ENCODE assay signal across 15 mouse cellular contexts in genomic region chr13:112346659-112347142, GRCm38 (mm10). TPM values are rescaled to one million over a fixed set of nuclear protein-coding genes. Genes with fewer than 3 reads are reported as not detected.
DNase-seq lines count a peak whose midpoint lies in the region; ATAC-seq and TF ChIP-seq lines count a peak whose summit lies in the region.
"Had no signal": no experiment of that assay in that cellular context is flagged by ENCODE, and none has a peak within 500 bp of the region (broad histone marks: within the 10 kb centered on the region; RNA-seq: fewer than 3 reads in every experiment).

No protein-coding gene starts in this region.

- H3K4me2 ChIP-seq in forebrain, embryonic 15.5 days (replicated peaks) = no peak overlapping the region
- no peak overlapping the region for H3K4me2 ChIP-seq in lung, embryonic 16.5 days (ENCODE audit: low read depth, low read length)
- no peak overlapping the region for H3K4me2 ChIP-seq in stomach, embryonic 15.5 days
- H3K4me2 ChIP-seq: forebrain, embryonic 12.5 days; heart, embryonic 11.5 days; hindbrain, embryonic 15.5 days; midbrain, embryonic 12.5 days had no signal

- intact Hi-C loops in left cerebral cortex, postnatal 25 days (cut with DNase I) = no loop called here

- no peaks in the 10 kb centered on the region for H3K36me3 ChIP-seq in forebrain, embryonic 10.5 days (replicated peaks)
- no peaks in the 10 kb centered on the region for H3K36me3 ChIP-seq in forebrain, embryonic 15.5 days
- no peaks in the 10 kb centered on the region for H3K36me3 ChIP-seq in lung, embryonic 16.5 days (ENCODE audit: control insufficient read depth, insufficient read depth, low read length)
- H3K36me3 ChIP-seq in stomach, embryonic 15.5 days = no peaks in the 10 kb centered on the region
- H3K36me3 ChIP-seq: forebrain, embryonic 12.5 days; G1E; midbrain, embryonic 12.5 days had no signal

- H3K4me1 ChIP-seq in forebrain, embryonic 10.5 days = peaks cover 17% of the 10 kb centered on the region
- H3K4me1 ChIP-seq in forebrain, embryonic 15.5 days = no peaks in the 10 kb centered on the region
- H3K4me1 ChIP-seq in lung, embryonic 16.5 days (replicated peaks; ENCODE audit: control insufficient read depth, insufficient read depth, low read length) = peaks cover 3% of the 10 kb centered on the region; the same call in 1 of the 2 replicates
- H3K4me1 ChIP-seq in embryonic fibroblast, embryonic 13.5 days (ENCODE audit: control insufficient read depth, insufficient read depth, low read length) = peaks cover 20% of the 10 kb centered on the region
- no peaks in the 10 kb centered on the region for H3K4me1 ChIP-seq in stomach, embryonic 15.5 days
- H3K4me1 ChIP-seq: forebrain, embryonic 12.5 days; hindbrain, embryonic 15.5 days; midbrain, embryonic 12.5 days had no signal

- H3K27me3 ChIP-seq in forebrain, embryonic 10.5 days (ENCODE audit: poor library complexity, severe bottlenecking) = no peaks in the 10 kb centered on the region
- H3K27me3 ChIP-seq in forebrain, embryonic 15.5 days = no peaks in the 10 kb centered on the region
- H3K27me3 ChIP-seq in lung, embryonic 16.5 days (ENCODE audit: control insufficient read depth, insufficient read depth, low read depth, low read length) = no peaks in the 10 kb centered on the region
- no peaks in the 10 kb centered on the region for H3K27me3 ChIP-seq in stomach, embryonic 15.5 days (replicated peaks)
- H3K27me3 ChIP-seq: forebrain, embryonic 12.5 days; hindbrain, embryonic 15.5 days; midbrain, embryonic 12.5 days had no signal

- ATAC-seq in forebrain, embryonic 15.5 days (replicated peaks) = no peak
- ATAC-seq in lung, embryonic 16.5 days (ENCODE audit: low read depth) = peak; percentile 10; the same call in 1 of the 2 replicates
- peak; percentile 25; the same call in 1 of the 2 replicates for ATAC-seq in stomach, embryonic 15.5 days (ENCODE audit: insufficient read depth, low FRiP score, low read depth)

- no peak overlapping the region for H3K9ac ChIP-seq in forebrain, embryonic 15.5 days (replicated peaks)
- H3K9ac ChIP-seq in lung, embryonic 16.5 days (ENCODE audit: low read length) = no peak overlapping the region
- H3K9ac ChIP-seq in stomach, embryonic 15.5 days = no peak overlapping the region
- H3K9ac ChIP-seq: forebrain, embryonic 12.5 days; hindbrain, embryonic 15.5 days; midbrain, embryonic 12.5 days had no signal

- no peak for TF ChIP-seq CTCF in embryonic fibroblast, embryonic 13.5 days (IDR thresholded peaks at IDR 0.05; ENCODE audit: borderline replicate concordance, insufficient read depth, low read length)

- 0 out of 2 replicates have a peak, but pooled peaks cover 3% of the 10 kb centered on the region for H3K9me3 ChIP-seq in forebrain, embryonic 10.5 days
- no peaks in the 10 kb centered on the region for H3K9me3 ChIP-seq in forebrain, embryonic 15.5 days
- peaks cover 3% of the 10 kb centered on the region; the same call in 1 of the 2 replicates for H3K9me3 ChIP-seq in lung, embryonic 16.5 days (ENCODE audit: control insufficient read depth, low read length)
- no peaks in the 10 kb centered on the region for H3K9me3 ChIP-seq in stomach, embryonic 15.5 days
- H3K9me3 ChIP-seq: forebrain, embryonic 12.5 days; G1E; hindbrain, embryonic 15.5 days; midbrain, embryonic 12.5 days had no signal

- H3K4me3 ChIP-seq in forebrain, embryonic 10.5 days = no peak overlapping the region
- H3K4me3 ChIP-seq in forebrain, embryonic 15.5 days = no peak overlapping the region
- H3K4me3 ChIP-seq in lung, embryonic 16.5 days (ENCODE audit: low read length) = no peak overlapping the region
- no peak overlapping the region for H3K4me3 ChIP-seq in embryonic fibroblast, embryonic 13.5 days (ENCODE audit: insufficient read depth, low read length)
- no peak overlapping the region for H3K4me3 ChIP-seq in stomach, embryonic 15.5 days (replicated peaks)
- H3K4me3 ChIP-seq: forebrain, embryonic 12.5 days; hindbrain, embryonic 15.5 days; midbrain, embryonic 12.5 days had no signal

- peak overlapping the region; percentile 68 for H3K27ac ChIP-seq in forebrain, embryonic 10.5 days
- H3K27ac ChIP-seq in forebrain, embryonic 15.5 days (replicated peaks) = no peak overlapping the region
- H3K27ac ChIP-seq in lung, embryonic 16.5 days (ENCODE audit: low read length) = no peak overlapping the region
- peak overlapping the region; percentile 85 for H3K27ac ChIP-seq in embryonic fibroblast, embryonic 13.5 days (ENCODE audit: insufficient read depth, low read length)
- peak overlapping the region; percentile 40; the same call in 1 of the 2 replicates for H3K27ac ChIP-seq in stomach, embryonic 15.5 days
- H3K27ac ChIP-seq: forebrain, embryonic 12.5 days; hindbrain, embryonic 15.5 days; midbrain, embryonic 12.5 days had no signal

- no peak for DNase-seq in forebrain, embryonic 10.5 days (ENCODE audit: extremely low spot score, low spot score)
- DNase-seq in lung, postnatal 36 days = no peak
- no peak for DNase-seq in left cerebral cortex, postnatal 25 days (ENCODE audit: low spot score in 2 of 2)
- no peak for DNase-seq in layer of hippocampus, postnatal 25 days (ENCODE audit: extremely low spot score in 1 of 2, low spot score in 1 of 2)
- DNase-seq: cerebellum, postnatal 10 days; gastrocnemius, postnatal 14 days had no signal

- no peak for TF ChIP-seq POLR2A in embryonic fibroblast, embryonic 13.5 days (IDR thresholded peaks at IDR 0.05; ENCODE audit: low read depth, low read length)

- WGBS in forebrain, embryonic 10.5 days = 54% methylated on average over 7 of the region's 7 CpGs
- 70% methylated on average over 7 of the region's 7 CpGs for WGBS in forebrain, embryonic 15.5 days
- WGBS in lung, embryonic 16.5 days = 39% methylated on average over 7 of the region's 7 CpGs
- 23% methylated on average over 7 of the region's 7 CpGs for WGBS in stomach, embryonic 15.5 days

RNA-seq across cellular contexts. Expression of gene Ankrd55, which starts 58.5 kb away (rescaled TPM):
- polyA plus RNA-seq in forebrain, embryonic 10.5 days (2016; fragmentation: Nextera tagmentation; extraction: Ambion mirVana) = 0.55 and 0.60 TPM in 2 replicates
- 2.6 TPM in 2 replicates for polyA plus RNA-seq in forebrain, embryonic 15.5 days (2015; fragmentation: Nextera tagmentation; extraction: Ambion mirVana)
- polyA plus RNA-seq in lung, embryonic 16.5 days (2015; fragmentation: Nextera tagmentation; extraction: Ambion mirVana) = 0.08 TPM in 1 of 2 replicates, not detected in the other
- polyA plus RNA-seq in embryonic fibroblast, embryonic 13.5 days (2011; ENCODE audit: insufficient read length, low read depth, missing spikeins) = 0.74 and 1.9 TPM in 2 replicates
- 0.24 and 0.37 TPM in 2 replicates for polyA plus RNA-seq in stomach, embryonic 15.5 days (2015; fragmentation: Nextera tagmentation; extraction: Ambion mirVana)
- 1 to 10 TPM; 3.2 to 3.8 TPM for total RNA-seq in left cerebral cortex, postnatal 25 days (2021)
- 1 to 10 TPM; 3.5 to 4.3 TPM for total RNA-seq in layer of hippocampus, postnatal 25 days (2021)
- polyA plus RNA-seq: G1E had no signal

Comparison
In these comparisons a context has a peak if more than half of its experiments do, and no peak if none do; other contexts are left out.
1. H3K27ac ChIP-seq: peak in forebrain, embryonic 10.5 days (single experiment), embryonic fibroblast, embryonic 13.5 days (single experiment) and stomach, embryonic 15.5 days (single experiment); none in forebrain, embryonic 15.5 days (single experiment) and lung, embryonic 16.5 days (single experiment).